Mouse (Mus musculus): ENCODE results near the gene Irak3.

Irak3 gene

DNA sequence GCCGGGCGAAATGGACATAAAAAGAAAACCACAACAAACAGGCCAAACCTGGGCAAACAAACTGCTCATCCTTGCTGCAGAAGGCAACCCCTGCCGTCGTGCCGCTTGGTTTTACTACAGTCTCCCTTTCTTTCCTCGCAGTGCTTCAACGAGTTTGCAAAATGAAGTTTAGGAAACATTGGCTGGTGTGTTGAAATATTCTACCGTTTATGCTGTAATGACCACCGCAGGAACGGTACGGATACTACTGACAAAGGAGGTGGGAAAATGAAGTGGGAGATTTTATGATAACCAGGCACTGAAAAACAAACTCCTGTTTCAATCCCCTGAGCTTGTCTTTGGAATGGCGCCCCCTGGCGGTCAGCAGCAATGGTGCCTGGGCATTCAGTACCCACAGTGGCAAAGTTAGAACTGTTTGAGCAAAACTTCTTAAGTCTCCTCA, at the start of gene Irak3:
Gene Irak3, minus strand, starts transcription at position 170 of the 442 bp plus-strand sequence.
- no peaks in the 10 kb centered on the region for H3K9me3 ChIP-seq (ENCODE audit: low read length)
- H3K27me3 ChIP-seq (ENCODE audit: insufficient read depth, low read length), result peaks cover 16% of the 10 kb centered on the region
- peaks cover 45% of the 10 kb centered on the region for H3K4me1 ChIP-seq (replicated peaks; ENCODE audit: low read depth, low read length)
- TF ChIP-seq NANOG (IDR thresholded peaks at IDR 0.05; ENCODE audit: borderline replicate concordance, low read length) (no peak), CTCF (conservative IDR thresholded peaks at IDR 0.05; ENCODE audit: low read length) (peak; percentile 98), POU5F1 (IDR thresholded peaks at IDR 0.05; ENCODE audit: borderline replicate concordance, low read length) (no peak)
- peak within 1 kb of the TSS; percentile 80 for H3K4me3 ChIP-seq (replicated peaks; ENCODE audit: low read length)
- H3K36me3 ChIP-seq (ENCODE audit: insufficient read depth, low read length), result no peaks in the 10 kb centered on the region

- H3K36me3 ChIP-seq (ENCODE audit: insufficient read depth, low read length), result no peaks in the 10 kb centered on the region
- TF ChIP-seq CTCF (conservative IDR thresholded peaks at IDR 0.05; ENCODE audit: low read length), result peak; percentile 40
- TF ChIP-seq NANOG (IDR thresholded peaks at IDR 0.05; ENCODE audit: borderline replicate concordance, low read length), result no peak
- TF ChIP-seq POU5F1 (IDR thresholded peaks at IDR 0.05; ENCODE audit: borderline replicate concordance, low read length), result no peak
- H3K27me3 ChIP-seq (ENCODE audit: insufficient read depth, low read length), result peaks cover 13% of the 10 kb centered on the region; the same call in 1 of the 2 replicates
- H3K9me3 ChIP-seq (ENCODE audit: low read length), result no peaks in the 10 kb centered on the region
- H3K4me1 ChIP-seq (replicated peaks; ENCODE audit: low read depth, low read length), result peaks cover 5% of the 10 kb centered on the region
- H3K4me3 ChIP-seq (replicated peaks; ENCODE audit: low read length), result no peak overlapping the region
Measured at GRCm38 (mm10) chr10:120250911-120251683, 49.2 kb upstream of the Irak3 start.

DNA sequence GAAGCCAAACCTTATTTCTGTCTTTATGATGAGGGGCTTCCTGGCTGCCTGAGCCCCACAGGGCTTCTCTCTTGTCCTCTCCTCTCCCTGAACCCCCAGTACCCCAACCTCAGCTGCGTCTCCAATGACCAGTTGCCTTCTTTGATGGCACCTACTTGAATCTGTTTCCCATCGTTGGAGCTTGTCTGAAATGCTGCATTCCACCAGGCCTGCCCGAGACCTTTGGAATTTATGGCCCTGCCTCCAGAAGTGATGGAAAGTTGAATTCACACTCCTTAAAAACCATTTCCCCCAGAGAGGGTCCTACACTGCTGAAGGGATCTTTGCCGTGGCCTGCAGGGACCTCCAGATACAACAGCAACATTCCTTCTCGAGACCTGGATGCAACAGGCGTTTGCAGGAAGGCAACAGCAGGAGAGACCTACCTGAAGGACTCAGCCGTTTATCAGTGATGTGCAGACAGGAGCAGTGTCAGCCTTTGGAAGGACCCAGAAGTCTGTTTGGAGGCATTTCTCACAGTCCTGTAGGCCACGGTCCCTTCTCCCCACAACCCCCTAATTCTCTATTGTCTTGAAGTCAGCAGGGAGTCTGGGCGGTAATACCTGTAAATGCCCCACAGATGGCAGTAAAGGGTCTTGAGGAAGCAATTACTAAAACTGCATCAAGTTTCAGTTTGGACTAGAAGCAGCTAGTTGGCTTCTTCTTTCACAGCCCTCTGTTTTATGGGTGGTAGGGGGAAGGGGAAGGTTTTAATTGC, 45.2 kb upstream of the Irak3 start:
- Histone ChIP-seq H3K36me3 (ENCODE audit: insufficient read depth, low read length) (no peaks in the 10 kb centered on the region), H3K9me3 (ENCODE audit: low read length) (no peaks in the 10 kb centered on the region), H3K4me3 (replicated peaks; ENCODE audit: low read length) (no peak overlapping the region), H3K4me1 (replicated peaks; ENCODE audit: low read depth, low read length) (peaks cover 10% of the 10 kb centered on the region), H3K27me3 (ENCODE audit: insufficient read depth, low read length) (peaks cover 8% of the 10 kb centered on the region; the same call in 1 of the 2 replicates)
- TF ChIP-seq CTCF (conservative IDR thresholded peaks at IDR 0.05; ENCODE audit: low read length) (peak; percentile 87), POU5F1 (IDR thresholded peaks at IDR 0.05; ENCODE audit: borderline replicate concordance, low read length) (no peak)

DNA sequence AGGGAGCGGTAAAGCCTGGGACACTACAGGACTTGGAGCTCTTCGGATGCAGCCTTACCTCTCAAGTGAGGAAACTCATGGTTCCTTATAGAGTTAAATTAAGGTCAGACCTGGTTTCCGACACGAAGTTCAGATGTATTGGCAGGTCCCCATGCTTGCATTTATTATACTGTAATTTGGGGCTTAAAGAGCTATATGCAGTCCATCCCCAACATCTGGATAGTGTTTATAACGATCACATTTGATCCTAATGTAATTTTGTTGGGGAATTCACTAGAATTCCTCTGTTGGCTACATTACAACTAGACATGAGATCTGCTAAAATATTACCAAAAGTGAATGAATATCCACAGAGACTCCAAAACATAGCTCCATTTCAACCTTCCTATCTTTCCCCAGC, 43.8 kb upstream of the Irak3 start:
- no peak overlapping the region for H3K4me3 ChIP-seq (replicated peaks; ENCODE audit: low read length)
- peaks cover 10% of the 10 kb centered on the region for H3K4me1 ChIP-seq (replicated peaks; ENCODE audit: low read depth, low read length)
- no peaks in the 10 kb centered on the region for H3K36me3 ChIP-seq (ENCODE audit: insufficient read depth, low read length)
- TF ChIP-seq POU5F1 (IDR thresholded peaks at IDR 0.05; ENCODE audit: borderline replicate concordance, low read length) (no peak), CTCF (conservative IDR thresholded peaks at IDR 0.05; ENCODE audit: low read length) (no peak), NANOG (IDR thresholded peaks at IDR 0.05; ENCODE audit: borderline replicate concordance, low read length) (no peak)
- peaks cover 8% of the 10 kb centered on the region; the same call in 1 of the 2 replicates for H3K27me3 ChIP-seq (ENCODE audit: insufficient read depth, low read length)
- no peaks in the 10 kb centered on the region for H3K9me3 ChIP-seq (ENCODE audit: low read length)

DNA sequence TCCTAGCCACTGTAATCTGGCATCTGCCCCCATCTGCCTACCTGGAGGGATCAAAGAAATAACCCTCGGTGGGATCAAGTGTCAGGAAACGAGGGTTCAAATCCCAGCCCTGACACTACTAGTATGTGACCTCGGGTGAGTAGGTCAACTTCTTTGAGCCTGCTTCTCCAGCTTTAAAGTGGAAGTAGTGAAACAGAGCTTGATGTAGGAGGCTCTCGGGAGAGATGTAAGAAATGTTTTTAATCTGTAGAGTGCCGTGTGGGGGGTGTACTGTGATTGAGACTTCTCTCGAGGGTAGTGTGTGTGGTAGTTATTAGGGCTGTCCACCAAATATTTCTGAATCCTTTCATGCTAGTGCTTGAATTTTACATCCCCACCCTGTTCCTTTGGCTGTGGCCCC, 40.5 kb upstream of the Irak3 start:
- Histone ChIP-seq H3K4me1 (replicated peaks; ENCODE audit: low read depth, low read length) (peaks cover 23% of the 10 kb centered on the region), H3K36me3 (ENCODE audit: insufficient read depth, low read length) (no peaks in the 10 kb centered on the region), H3K9me3 (ENCODE audit: low read length) (peaks cover 7% of the 10 kb centered on the region; the same call in 1 of the 2 replicates), H3K4me3 (replicated peaks; ENCODE audit: low read length) (no peak overlapping the region), H3K27me3 (ENCODE audit: insufficient read depth, low read length) (peaks cover 10% of the 10 kb centered on the region; the same call in 1 of the 2 replicates)
- TF ChIP-seq NANOG (IDR thresholded peaks at IDR 0.05; ENCODE audit: borderline replicate concordance, low read length), result no peak
- no peak for TF ChIP-seq POU5F1 (IDR thresholded peaks at IDR 0.05; ENCODE audit: borderline replicate concordance, low read length)
- TF ChIP-seq CTCF (conservative IDR thresholded peaks at IDR 0.05; ENCODE audit: low read length), result no peak

- TF ChIP-seq POU5F1 (IDR thresholded peaks at IDR 0.05; ENCODE audit: borderline replicate concordance, low read length) (no peak), NANOG (IDR thresholded peaks at IDR 0.05; ENCODE audit: borderline replicate concordance, low read length) (no peak), CTCF (conservative IDR thresholded peaks at IDR 0.05; ENCODE audit: low read length) (no peak)
- no peaks in the 10 kb centered on the region for H3K36me3 ChIP-seq (ENCODE audit: insufficient read depth, low read length)
- peaks cover 18% of the 10 kb centered on the region; the same call in 1 of the 2 replicates for H3K4me1 ChIP-seq (replicated peaks; ENCODE audit: low read depth, low read length)
- peaks cover 7% of the 10 kb centered on the region; the same call in 1 of the 2 replicates for H3K9me3 ChIP-seq (ENCODE audit: low read length)
- 0 out of 2 replicates have a peak, but pooled peaks cover 11% of the 10 kb centered on the region for H3K27me3 ChIP-seq (ENCODE audit: insufficient read depth, low read length)
- H3K4me3 ChIP-seq (replicated peaks; ENCODE audit: low read length), result no peak overlapping the region
Measured at GRCm38 (mm10) chr10:120239476-120239875, 37.5 kb upstream of the Irak3 start.

- no peak overlapping the region for H3K4me3 ChIP-seq (replicated peaks; ENCODE audit: low read length)
- H3K4me1 ChIP-seq (replicated peaks; ENCODE audit: low read depth, low read length), result peaks cover 22% of the 10 kb centered on the region
- H3K27me3 ChIP-seq (ENCODE audit: insufficient read depth, low read length), result 0 out of 2 replicates have a peak, but pooled peaks cover 11% of the 10 kb centered on the region
- TF ChIP-seq CTCF (conservative IDR thresholded peaks at IDR 0.05; ENCODE audit: low read length), result no peak
- TF ChIP-seq NANOG (IDR thresholded peaks at IDR 0.05; ENCODE audit: borderline replicate concordance, low read length), result no peak
- no peak for TF ChIP-seq POU5F1 (IDR thresholded peaks at IDR 0.05; ENCODE audit: borderline replicate concordance, low read length)
- peaks cover 7% of the 10 kb centered on the region; the same call in 1 of the 2 replicates for H3K9me3 ChIP-seq (ENCODE audit: low read length)
- H3K36me3 ChIP-seq (ENCODE audit: insufficient read depth, low read length), result no peaks in the 10 kb centered on the region
Measured at GRCm38 (mm10) chr10:120238241-120238640, 36.3 kb upstream of the Irak3 start.

DNA sequence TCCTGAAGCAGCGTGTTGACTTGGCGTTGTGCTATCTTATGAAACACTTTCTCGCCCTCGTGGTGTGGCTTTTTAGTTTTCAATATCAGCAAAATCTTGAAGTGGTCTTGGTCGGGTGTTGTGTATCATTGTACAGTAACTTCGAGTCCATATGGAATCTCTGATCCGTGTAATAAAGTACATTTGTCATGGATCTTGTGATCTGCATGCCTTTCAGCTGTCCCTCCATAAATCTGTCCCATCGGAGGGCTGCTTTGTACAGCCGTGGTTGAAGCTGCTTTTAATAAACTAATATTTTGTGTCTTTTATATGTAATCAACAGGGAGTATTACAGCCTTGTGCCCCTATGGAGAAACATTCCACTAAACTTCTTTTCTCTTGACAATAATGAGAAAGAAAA, 34.9 kb upstream of the Irak3 start:
- Histone ChIP-seq H3K9me3 (ENCODE audit: low read length) (peaks cover 7% of the 10 kb centered on the region; the same call in 1 of the 2 replicates), H3K27me3 (ENCODE audit: insufficient read depth, low read length) (0 out of 2 replicates have a peak, but pooled peaks cover 11% of the 10 kb centered on the region), H3K4me3 (replicated peaks; ENCODE audit: low read length) (no peak overlapping the region), H3K36me3 (ENCODE audit: insufficient read depth, low read length) (peaks cover 12% of the 10 kb centered on the region), H3K4me1 (replicated peaks; ENCODE audit: low read depth, low read length) (peaks cover 25% of the 10 kb centered on the region)
- no peak for TF ChIP-seq POU5F1 (IDR thresholded peaks at IDR 0.05; ENCODE audit: borderline replicate concordance, low read length)
- TF ChIP-seq NANOG (IDR thresholded peaks at IDR 0.05; ENCODE audit: borderline replicate concordance, low read length), result no peak
- no peak for TF ChIP-seq CTCF (conservative IDR thresholded peaks at IDR 0.05; ENCODE audit: low read length)
